Mouse (Mus musculus): ENCODE results near the gene Abi3. TPM values are rescaled to one million over a fixed set of nuclear protein-coding genes. Genes with fewer than 3 reads are reported as not detected.

Abi3 gene
- polyA plus RNA-seq, 1 experiment, result 141 TPM

DNA sequence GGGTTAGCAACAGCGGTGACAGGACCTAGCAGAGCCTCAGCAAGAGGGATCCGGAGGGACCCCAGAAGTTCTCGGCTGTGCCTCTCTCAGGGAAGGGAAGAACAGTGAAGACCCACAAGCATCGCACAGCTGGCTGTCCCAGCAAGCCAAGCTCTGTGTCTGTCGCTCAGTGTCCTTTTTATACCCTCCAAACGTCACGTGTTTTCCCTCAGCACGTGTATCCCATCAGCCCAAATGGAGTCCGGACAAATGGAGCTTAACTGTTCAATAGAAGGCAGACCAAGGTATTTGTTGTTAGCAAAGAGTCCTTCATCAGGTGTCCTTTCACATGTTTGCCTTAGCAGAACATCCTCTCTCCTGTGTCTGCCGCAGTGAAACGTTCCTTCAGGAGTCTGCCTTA lies 60.7 kb downstream of the Abi3 start:
- TF ChIP-seq CTCF (IDR thresholded peaks at IDR 0.05; ENCODE audit: insufficient read depth, low read length), result no peak
- TF ChIP-seq POLR2A (IDR thresholded peaks at IDR 0.05; ENCODE audit: borderline replicate concordance, extremely low read depth, low read depth, low read length), result no peak
- Histone ChIP-seq H3K4me1 (ENCODE audit: control insufficient read depth, insufficient read depth, low read length) (peaks cover 11% of the 10 kb centered on the region), H3K4me3 (replicated peaks; ENCODE audit: extremely low read depth, low read depth, low read length) (no peak overlapping the region)
- DNase-seq, result no peak
- 83% methylated on average over 11 of the region's 11 CpGs for WGBS

DNA sequence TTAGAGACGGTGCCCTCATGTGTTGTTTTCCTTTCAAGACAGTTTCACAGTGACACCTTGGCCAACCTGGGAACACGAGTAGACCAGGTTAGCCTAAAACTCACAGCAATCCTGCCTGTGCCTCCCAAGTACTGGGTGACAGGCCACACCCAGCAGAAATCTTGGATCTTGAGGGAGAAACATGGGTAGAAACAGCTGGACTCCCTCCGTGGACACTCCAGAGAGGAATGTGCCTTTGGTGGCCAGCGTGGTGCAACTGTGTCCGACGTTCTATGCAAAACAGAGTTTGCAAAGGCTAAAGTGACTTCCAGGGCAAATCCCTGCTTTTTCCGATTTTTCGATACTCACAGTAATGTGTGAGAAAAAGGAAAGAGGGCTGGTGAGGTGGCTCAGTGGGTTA lies 61.8 kb downstream of the Abi3 start:
- peak; percentile 36 for DNase-seq
- TF ChIP-seq POLR2A (IDR thresholded peaks at IDR 0.05; ENCODE audit: borderline replicate concordance, extremely low read depth, low read depth, low read length), result no peak
- 71% methylated on average over 8 of the region's 8 CpGs for whole genome bisulfite sequencing
- Histone ChIP-seq H3K4me1 (ENCODE audit: control insufficient read depth, insufficient read depth, low read length) (peaks cover 11% of the 10 kb centered on the region), H3K4me3 (replicated peaks; ENCODE audit: extremely low read depth, low read depth, low read length) (no peak overlapping the region)

Other genes with a start within 250 kb of the Abi3 start
- gene Phb, start 175.5 kb downstream of the Abi3 start, polyA plus RNA-seq (2012; rRNA removed), result 38.8 and 62.5 TPM in 2 replicates
- gene Zfp652, start 129.8 kb downstream of the Abi3 start, polyA plus RNA-seq (2012; rRNA removed), result 35.6 and 40.4 TPM in 2 replicates
- gene B130006D01Rik, start 118.9 kb downstream of the Abi3 start, polyA plus RNA-seq (2012; rRNA removed), result 0.07 and 0.18 TPM in 2 replicates
- gene Phospho1, start 18.0 kb downstream of the Abi3 start, polyA plus RNA-seq (2012; rRNA removed), result 85.8 and 128 TPM in 2 replicates
- 18.1 and 31.9 TPM in 2 replicates for gene Gngt2, start 5.3 kb downstream of the Abi3 start, polyA plus RNA-seq (2012; rRNA removed)
- gene B4galnt2, start 72.4 kb upstream of the Abi3 start, polyA plus RNA-seq (2012; rRNA removed), result 0.42 TPM in 1 of 2 replicates, not detected in the other
- gene Igf2bp1, start 163.5 kb upstream of the Abi3 start, polyA plus RNA-seq (2012; rRNA removed), result 1.4 and 1.6 TPM in 2 replicates
- not detected in 2 replicates for gene Gip, start 182.1 kb upstream of the Abi3 start, polyA plus RNA-seq (2012; rRNA removed)
- 18.1 and 24.1 TPM in 2 replicates for gene Snf8, start 192.4 kb upstream of the Abi3 start, polyA plus RNA-seq (2012; rRNA removed)
- 31.1 and 38.1 TPM in 2 replicates for gene Ube2z, start 222.9 kb upstream of the Abi3 start, polyA plus RNA-seq (2012; rRNA removed)
- 235 and 352 TPM in 2 replicates for gene Atp5g1, start 233.2 kb upstream of the Abi3 start, polyA plus RNA-seq (2012; rRNA removed)

Measured in lung, adult 2 months (tissue).